Mouse (Mus musculus) intestine, embryonic 15.5 days (tissue): ENCODE data around the gene Trim72. TPM values are rescaled to one million over a fixed set of nuclear protein-coding genes. Genes with fewer than 3 reads are reported as not detected.
A peak's percentile ranks its signal among the peaks of the same experiment; 100 is the strongest.
"Not testable (repeated sequence)": the region's sequence is repeated elsewhere in the genome, so short reads cannot be mapped to it uniquely, and the experiment has no call there.

Experiments
- ATAC-seq: fragments of 200-750 bp; cut with Nextera tagmentation; 2 replicates; pipeline ENCODE4 v1.8.0; 2017; ENCODE audit warnings: moderate TSS enrichment, moderate library complexity
- H3K27ac ChIP-seq: fragments of 300-500 bp; sonication (generic); 2 replicates; pipeline ENCODE4 v1.5.1; 2015; ENCODE audit warnings: mild to moderate bottlenecking, inconsistent platforms
- H3K27me3 ChIP-seq: fragments of 300-500 bp; sonication (generic); replicated peaks from 2 replicates; pipeline ENCODE4 v1.6.1; 2015; ENCODE audit warnings: inconsistent platforms
- H3K36me3 ChIP-seq: fragments of 300-500 bp; sonication (generic); 2 replicates; pipeline ENCODE4 v1.6.1; 2015; ENCODE audit warnings: inconsistent platforms
- H3K4me1 ChIP-seq: fragments of 300-500 bp; sonication (generic); replicated peaks from 2 replicates; pipeline ENCODE4 v1.6.1; 2015; ENCODE audit warnings: inconsistent platforms
- H3K4me2 ChIP-seq: fragments of 300-500 bp; sonication (generic); replicated peaks from 2 replicates; pipeline ENCODE4 v1.6.1; 2015; ENCODE audit warnings: mild to moderate bottlenecking, inconsistent platforms
- H3K4me3 ChIP-seq: fragments of 300-500 bp; sonication (generic); replicated peaks from 2 replicates; pipeline ENCODE4 v1.5.1; 2015; ENCODE audit warnings: inconsistent platforms
- H3K9ac ChIP-seq: fragments of 300-500 bp; sonication (generic); 2 replicates; pipeline ENCODE4 v1.6.1; 2015; ENCODE audit warnings: inconsistent platforms
- H3K9me3 ChIP-seq: fragments of 300-500 bp; sonication (generic); 2 replicates; pipeline ENCODE4 v1.6.1; 2016; ENCODE audit warnings: inconsistent platforms
- WGBS: fragments of 180-500 bp; shearing (Covaris S2); methylation state at CpG from one replicate; pipeline ENCODE4 v1.1.7; 2015; 5-methylcytosine and 5-hydroxymethylcytosine counted together
- polyA plus RNA-seq: library from polyadenylated mRNA; unstranded; fragments of >200 nt; fragmentation: Nextera tagmentation; extraction: Ambion mirVana; gene quantifications from 2 replicates; pipeline ENCODE4 v1.2.1, GENCODE M21; 2015

Trim72 gene
- polyA plus RNA-seq, 1 experiment from 2014 or later: 0.53 TPM

DNA sequence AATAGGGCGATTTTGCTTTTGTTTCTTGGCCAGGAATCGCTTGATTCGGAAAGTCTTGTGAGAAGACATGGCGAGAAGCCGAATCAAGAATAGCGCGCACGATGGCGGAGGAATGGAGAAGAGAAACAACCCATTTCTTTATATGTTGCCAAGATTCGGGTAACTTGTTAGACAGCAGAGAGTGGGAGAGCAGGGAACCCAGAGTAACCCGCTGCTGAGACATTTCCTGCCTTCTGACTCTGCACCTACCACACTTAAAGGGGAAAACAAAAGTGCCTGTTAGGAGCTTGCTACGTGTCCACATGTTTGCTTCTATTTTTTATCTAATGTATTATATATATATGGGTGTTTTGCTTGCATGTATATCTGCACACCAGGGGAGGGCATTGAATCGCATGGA is 9.4 kb downstream of the Trim72 start:
- H3K9me3 ChIP-seq: no peaks in the 10 kb centered on the region
- WGBS: 90% methylated on average over 13 of the region's 13 CpGs
- H3K27me3 ChIP-seq: no peaks in the 10 kb centered on the region
- no peaks in the 10 kb centered on the region for H3K36me3 ChIP-seq
- no peak overlapping the region for H3K27ac ChIP-seq
- 0 out of 2 replicates have a peak, but pooled peaks cover 2% of the 10 kb centered on the region for H3K4me1 ChIP-seq
- no peak overlapping the region for H3K9ac ChIP-seq
- H3K4me3 ChIP-seq: no peak overlapping the region
- H3K4me2 ChIP-seq: no peak overlapping the region
- no peak for ATAC-seq

DNA sequence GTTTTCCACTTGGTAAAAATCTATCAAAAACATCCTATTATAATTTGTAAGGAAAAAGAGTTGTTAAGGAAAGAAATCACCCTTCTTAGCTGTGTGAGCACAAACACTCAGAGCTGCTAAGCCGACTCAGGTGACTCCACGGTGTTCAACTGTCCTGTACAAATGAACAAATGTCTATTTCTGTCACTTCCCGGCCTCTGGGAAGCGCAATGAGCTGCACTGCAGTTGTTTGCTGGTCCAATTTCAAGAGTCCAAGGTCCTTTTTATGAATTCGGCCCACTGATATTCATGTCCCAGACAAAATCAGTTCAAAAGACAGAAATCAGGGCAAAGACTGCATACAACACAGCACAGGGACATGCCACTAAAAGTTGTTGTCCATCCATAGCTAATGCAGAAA is 12.4 kb downstream of the Trim72 start:
- H3K27ac ChIP-seq, H3K9me3 ChIP-seq, ATAC-seq, H3K4me2 ChIP-seq, H3K27me3 ChIP-seq, H3K4me1 ChIP-seq, H3K4me3 ChIP-seq, H3K36me3 ChIP-seq, H3K9ac ChIP-seq: not testable (repeated sequence)
- 58% methylated on average over 5 of the region's 5 CpGs for WGBS

DNA sequence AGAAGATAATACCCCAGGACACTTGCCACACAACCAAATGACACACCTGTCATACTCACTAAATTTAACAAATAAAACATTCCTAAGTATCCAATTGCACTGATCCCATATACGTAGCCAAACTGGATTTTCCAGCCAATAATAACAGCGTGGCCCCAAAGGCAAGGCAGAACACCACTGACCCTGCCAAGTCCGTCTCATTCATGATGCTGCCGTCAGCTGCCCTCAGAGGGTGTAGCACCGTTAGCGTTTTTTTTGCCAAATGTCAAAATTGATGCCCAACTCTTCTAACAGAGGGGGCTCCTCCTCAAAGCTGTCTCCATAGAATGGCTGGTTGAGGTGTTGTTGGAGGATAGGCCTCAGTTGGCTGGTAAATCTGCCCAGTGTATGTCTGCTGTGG is 12.9 kb downstream of the Trim72 start:
- H3K9me3 ChIP-seq: no peaks in the 10 kb centered on the region
- no peak overlapping the region for H3K27ac ChIP-seq
- H3K27me3 ChIP-seq: no peaks in the 10 kb centered on the region
- H3K4me1 ChIP-seq: no peaks in the 10 kb centered on the region
- no peaks in the 10 kb centered on the region for H3K36me3 ChIP-seq
- no peak overlapping the region for H3K4me3 ChIP-seq
- H3K9ac ChIP-seq: no peak overlapping the region
- ATAC-seq: no peak
- H3K4me2 ChIP-seq: no peak overlapping the region
- 73% methylated on average over 6 of the region's 6 CpGs for WGBS

DNA sequence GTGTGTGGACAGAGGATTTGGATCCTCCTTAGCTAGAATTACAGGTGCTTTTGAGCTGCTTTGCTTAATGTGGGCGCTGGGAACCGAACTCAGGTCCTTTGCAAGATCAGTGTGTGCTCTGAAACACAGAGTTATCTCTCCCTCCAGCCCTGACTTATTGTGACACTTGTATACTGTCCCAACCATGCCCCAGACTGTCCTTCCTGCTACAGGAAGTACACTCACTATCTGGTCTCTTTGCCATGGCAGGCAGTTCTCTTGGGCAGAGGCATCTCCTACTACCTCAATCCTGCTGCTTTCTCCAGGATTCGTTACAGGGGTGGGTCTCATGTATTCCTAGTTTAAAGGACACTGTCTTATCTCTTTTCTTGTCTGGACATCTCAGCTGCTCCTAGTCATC is 14.5 kb downstream of the Trim72 start:
- 87% methylated on average over 3 of the region's 3 CpGs for WGBS
- no peaks in the 10 kb centered on the region for H3K4me1 ChIP-seq
- no peak overlapping the region for H3K27ac ChIP-seq
- no peak overlapping the region for H3K9ac ChIP-seq
- ATAC-seq: no peak
- no peak overlapping the region for H3K4me2 ChIP-seq
- no peaks in the 10 kb centered on the region for H3K27me3 ChIP-seq
- no peaks in the 10 kb centered on the region for H3K36me3 ChIP-seq
- no peaks in the 10 kb centered on the region for H3K9me3 ChIP-seq
- H3K4me3 ChIP-seq: no peak overlapping the region

DNA sequence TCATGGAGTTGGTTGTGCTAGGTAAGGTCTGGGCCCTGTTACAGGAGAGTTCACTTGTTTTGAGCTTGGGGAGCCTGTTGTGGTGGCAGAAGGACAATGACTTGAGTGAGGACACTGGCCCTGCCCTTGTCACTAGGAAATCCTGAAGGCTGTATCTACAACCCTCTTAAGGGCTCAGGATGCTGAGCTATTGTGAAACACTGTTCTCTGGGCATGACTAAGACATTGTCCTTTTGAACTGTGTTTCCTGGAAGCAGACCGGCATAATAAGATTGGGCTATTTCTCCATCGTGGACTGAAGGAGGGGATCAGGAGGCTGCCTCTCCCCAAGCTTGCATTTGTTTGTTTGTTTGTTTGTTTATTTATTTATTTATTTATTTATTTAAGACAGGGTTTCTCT is 15.4 kb downstream of the Trim72 start:
- H3K9ac ChIP-seq: no peak overlapping the region
- H3K27ac ChIP-seq: no peak overlapping the region
- H3K4me1 ChIP-seq: no peaks in the 10 kb centered on the region
- H3K4me3 ChIP-seq: no peak overlapping the region
- no peaks in the 10 kb centered on the region for H3K36me3 ChIP-seq
- no peaks in the 10 kb centered on the region for H3K27me3 ChIP-seq
- WGBS: 65% methylated on average over 2 of the region's 2 CpGs
- no peak overlapping the region for H3K4me2 ChIP-seq
- H3K9me3 ChIP-seq: no peaks in the 10 kb centered on the region
- peak; percentile 77 for ATAC-seq

DNA sequence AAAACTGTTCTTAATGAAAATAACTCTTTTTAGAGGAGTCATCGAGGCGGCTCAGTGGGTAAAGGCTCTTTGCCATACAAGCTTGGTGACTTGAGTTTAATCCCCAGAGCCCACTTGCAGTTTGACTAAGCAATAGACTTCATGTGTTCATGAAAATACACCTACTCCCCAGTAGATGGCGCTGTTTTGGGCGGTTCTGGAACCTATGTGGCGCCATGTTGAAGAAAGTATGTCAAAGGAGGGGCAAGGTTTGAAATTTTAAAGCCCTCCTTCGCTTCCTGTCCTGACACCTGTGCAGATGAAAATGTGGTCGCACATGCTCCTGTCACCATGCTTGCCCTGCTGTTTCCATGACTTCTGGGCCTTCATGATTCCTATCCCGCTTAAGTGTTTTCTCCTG is 19.2 kb downstream of the Trim72 start:
- Histone ChIP-seq H3K36me3 (no peaks in the 10 kb centered on the region), H3K27me3 (no peaks in the 10 kb centered on the region), H3K9ac (no peak overlapping the region), H3K4me1 (no peaks in the 10 kb centered on the region), H3K9me3 (no peaks in the 10 kb centered on the region), H3K27ac (no peak overlapping the region), H3K4me2 (no peak overlapping the region), H3K4me3 (no peak overlapping the region)
- no peak for ATAC-seq
- 63% methylated on average over 8 of the region's 8 CpGs for WGBS

DNA sequence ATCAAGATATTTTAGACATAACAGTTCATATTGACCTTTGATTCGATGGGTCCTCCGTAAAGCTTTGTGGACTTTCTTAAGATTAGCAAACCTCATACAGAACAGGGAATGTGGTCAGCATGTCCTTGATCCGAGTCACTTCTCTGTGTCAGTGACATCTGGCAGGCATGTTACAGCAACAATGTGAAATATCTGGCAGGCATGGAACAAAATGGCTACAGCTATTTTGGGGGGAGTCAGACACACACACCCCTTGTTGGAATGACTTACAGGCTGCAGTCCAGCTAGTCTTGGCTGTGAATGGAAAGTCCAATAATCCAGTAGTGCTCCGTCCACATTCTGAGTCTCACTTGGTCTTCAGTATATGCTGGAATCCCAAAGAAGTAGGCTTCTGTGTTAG is 19.8 kb downstream of the Trim72 start:
- Histone ChIP-seq H3K36me3 (no peaks in the 10 kb centered on the region), H3K4me2 (no peak overlapping the region), H3K9me3 (no peaks in the 10 kb centered on the region), H3K4me1 (no peaks in the 10 kb centered on the region), H3K27me3 (no peaks in the 10 kb centered on the region), H3K9ac (no peak overlapping the region), H3K4me3 (no peak overlapping the region), H3K27ac (no peak overlapping the region)
- 89% methylated on average over 4 of the region's 4 CpGs for WGBS
- no peak for ATAC-seq

DNA sequence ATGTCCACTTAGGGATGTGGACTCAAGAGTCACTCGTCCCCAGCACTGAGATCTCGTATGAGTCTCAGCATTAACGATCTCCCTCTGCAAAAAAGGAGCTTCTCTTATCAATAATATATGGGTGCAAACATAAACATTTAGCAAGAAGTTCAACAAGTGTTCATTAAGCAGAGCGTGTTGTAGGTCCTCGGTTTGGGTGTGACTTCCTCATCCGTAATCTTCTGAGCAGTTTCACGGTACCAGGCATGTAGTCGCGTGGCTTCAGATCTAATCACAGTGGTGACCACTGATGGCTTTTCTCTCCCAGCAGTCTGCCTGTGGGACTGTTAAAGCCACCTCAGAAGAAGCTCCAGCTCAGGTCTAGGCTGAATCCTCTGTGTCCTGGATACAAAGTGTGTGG is 20.6 kb downstream of the Trim72 start:
- 87% methylated on average over 9 of the region's 9 CpGs for WGBS
- no peak overlapping the region for H3K9ac ChIP-seq
- no peak overlapping the region for H3K4me3 ChIP-seq
- no peaks in the 10 kb centered on the region for H3K36me3 ChIP-seq
- H3K9me3 ChIP-seq: no peaks in the 10 kb centered on the region
- H3K27me3 ChIP-seq: no peaks in the 10 kb centered on the region
- no peak overlapping the region for H3K4me2 ChIP-seq
- H3K4me1 ChIP-seq: no peaks in the 10 kb centered on the region
- no peak overlapping the region for H3K27ac ChIP-seq
- no peak for ATAC-seq

DNA sequence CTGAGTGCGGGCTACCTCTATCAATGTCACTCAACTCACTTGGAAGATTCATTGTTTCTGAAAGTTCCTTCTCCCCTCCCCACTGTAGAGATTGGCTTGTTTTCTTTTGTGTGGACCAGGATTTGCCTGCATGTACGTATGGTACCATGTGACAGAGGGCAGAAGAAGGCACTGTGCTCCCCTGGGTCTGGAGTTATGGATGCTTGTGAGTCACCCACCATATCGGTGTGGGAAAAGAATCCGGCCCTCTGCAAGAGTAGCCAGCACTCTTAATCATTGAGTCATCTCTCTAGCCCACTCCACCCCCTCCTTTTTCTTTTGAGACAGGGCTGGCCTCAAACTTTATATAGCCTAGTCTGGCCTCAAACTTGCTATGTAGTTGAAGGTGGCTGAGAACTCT is 21.2 kb downstream of the Trim72 start:
- Histone ChIP-seq H3K9ac (no peak overlapping the region), H3K27ac (no peak overlapping the region), H3K36me3 (no peaks in the 10 kb centered on the region), H3K27me3 (no peaks in the 10 kb centered on the region), H3K4me3 (no peak overlapping the region), H3K4me1 (no peaks in the 10 kb centered on the region), H3K9me3 (no peaks in the 10 kb centered on the region), H3K4me2 (no peak overlapping the region)
- WGBS: 79% methylated on average over 4 of the region's 4 CpGs
- ATAC-seq: no peak

DNA sequence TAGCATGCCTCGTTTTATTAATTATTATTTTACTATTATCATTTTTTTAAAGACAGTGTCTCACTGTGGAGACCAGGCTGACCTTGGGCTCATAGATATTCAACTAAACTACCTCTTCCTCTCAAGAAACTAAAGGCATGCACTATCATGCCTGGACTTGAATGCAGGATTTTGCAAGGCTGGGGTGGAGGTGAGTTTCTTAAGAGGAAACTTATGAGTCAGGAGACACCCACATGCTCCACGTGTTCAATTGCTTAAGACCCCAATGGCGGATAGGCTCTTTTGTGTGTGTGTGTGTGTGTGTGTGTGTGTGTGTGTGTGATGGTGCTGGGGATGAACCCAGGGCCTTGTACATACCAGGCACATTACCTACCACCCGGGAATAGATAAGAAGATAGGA is 21.6 kb downstream of the Trim72 start:
- no peak overlapping the region for H3K9ac ChIP-seq
- H3K4me2 ChIP-seq: no peak overlapping the region
- H3K4me1 ChIP-seq: no peaks in the 10 kb centered on the region
- WGBS: 79% methylated on average over 4 of the region's 4 CpGs
- ATAC-seq: no peak
- no peak overlapping the region for H3K27ac ChIP-seq
- H3K4me3 ChIP-seq: no peak overlapping the region
- H3K9me3 ChIP-seq: no peaks in the 10 kb centered on the region
- no peaks in the 10 kb centered on the region for H3K27me3 ChIP-seq
- H3K36me3 ChIP-seq: no peaks in the 10 kb centered on the region

DNA sequence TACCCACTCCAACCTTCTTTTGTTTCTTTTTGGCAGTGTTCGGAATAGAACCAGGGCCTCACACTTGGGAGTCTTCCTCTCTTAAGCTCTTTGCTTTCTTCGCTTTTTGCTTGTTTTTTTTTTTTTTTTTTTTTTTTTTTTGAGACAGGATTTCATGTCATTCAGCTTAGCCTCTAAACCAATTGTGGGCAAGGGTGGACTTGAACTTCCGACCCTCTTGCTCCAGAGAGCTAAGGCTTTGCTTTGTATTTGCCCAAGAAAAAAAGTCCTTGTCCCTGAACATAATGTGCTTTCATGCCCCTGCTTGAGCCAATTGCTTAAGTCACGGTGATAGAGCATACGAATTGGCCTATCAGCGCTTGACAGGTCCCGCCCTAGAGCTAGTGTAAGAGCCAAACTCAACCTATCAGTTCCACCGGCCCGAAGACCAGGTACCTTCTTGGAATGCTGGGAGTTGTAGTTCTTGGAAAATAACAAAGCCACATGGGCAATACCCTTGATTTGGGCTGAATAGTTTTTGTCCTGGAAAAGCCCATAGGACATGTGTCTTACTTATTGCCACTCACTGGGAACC is 27.7 kb downstream of the Trim72 start:
- Histone ChIP-seq H3K27me3 (no peaks in the 10 kb centered on the region), H3K9ac (no peak overlapping the region), H3K27ac (peak overlapping the region; percentile 64), H3K4me2 (peak overlapping the region; percentile 33), H3K9me3 (no peaks in the 10 kb centered on the region), H3K36me3 (no peaks in the 10 kb centered on the region), H3K4me3 (no peak overlapping the region), H3K4me1 (no peaks in the 10 kb centered on the region)
- 41% methylated on average over 9 of the region's 9 CpGs for WGBS
- peak; percentile 81 for ATAC-seq

DNA sequence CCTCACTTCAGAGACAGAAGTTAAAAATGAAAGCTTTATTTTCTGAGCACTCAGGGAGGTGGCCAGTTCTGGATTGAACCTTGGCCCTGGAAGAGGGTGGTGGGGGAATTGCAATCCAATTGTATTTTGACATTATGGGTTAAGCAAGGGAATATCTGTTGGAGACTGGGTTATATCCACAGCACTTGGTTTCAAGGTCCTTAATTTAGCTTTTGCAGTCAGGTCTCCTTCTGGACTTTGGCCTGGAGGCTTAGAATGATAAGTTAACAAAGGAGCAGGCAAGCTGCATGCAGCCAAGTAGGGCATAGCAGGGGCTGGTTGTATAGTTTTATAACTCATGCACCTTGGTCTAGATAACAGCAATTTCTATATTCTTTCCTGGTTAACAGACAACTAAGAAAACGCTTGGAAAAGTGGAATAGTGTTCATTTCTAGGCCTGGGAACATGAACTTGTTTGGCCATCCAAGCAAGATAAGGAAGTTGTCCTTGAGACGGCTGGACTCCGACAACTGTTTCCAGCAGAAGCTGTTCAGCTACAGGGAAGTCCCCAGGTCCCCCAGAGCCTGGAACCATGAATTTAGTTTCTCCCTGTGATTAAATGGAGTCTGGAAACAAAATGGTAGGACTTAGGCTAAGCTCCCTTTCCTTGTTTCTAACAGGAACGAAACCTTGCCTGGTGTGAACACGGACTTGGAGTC is 28.7 kb downstream of the Trim72 start:
- Histone ChIP-seq H3K27me3 (no peaks in the 10 kb centered on the region), H3K36me3 (no peaks in the 10 kb centered on the region), H3K4me2 (peak overlapping the region; percentile 33), H3K4me3 (no peak overlapping the region), H3K4me1 (no peaks in the 10 kb centered on the region), H3K9ac (no peak overlapping the region), H3K27ac (peak overlapping the region; percentile 80), H3K9me3 (no peaks in the 10 kb centered on the region)
- peak; percentile 92 for ATAC-seq
- 59% methylated on average over 5 of the region's 5 CpGs for WGBS

DNA sequence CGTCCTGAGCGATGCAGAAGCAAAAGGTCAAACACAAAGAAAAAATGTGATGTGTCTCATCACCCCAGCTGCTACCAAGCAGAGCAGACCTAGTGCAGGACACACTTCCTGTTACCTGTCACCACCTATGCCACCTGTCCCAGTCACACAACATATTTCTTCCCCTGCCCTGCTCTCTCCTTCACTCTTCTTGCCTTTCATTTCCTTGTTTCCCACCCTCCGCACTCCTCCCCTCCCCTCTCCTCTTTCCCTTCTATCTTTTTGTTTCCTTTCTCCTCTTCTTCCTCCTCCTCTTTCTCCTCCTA is 29.2 kb downstream of the Trim72 start:
- H3K9ac ChIP-seq: no peak overlapping the region
- no peaks in the 10 kb centered on the region for H3K36me3 ChIP-seq
- H3K4me1 ChIP-seq: no peaks in the 10 kb centered on the region
- H3K9me3 ChIP-seq: no peaks in the 10 kb centered on the region
- 80% methylated on average over 3 of the region's 3 CpGs for WGBS
- no peaks in the 10 kb centered on the region for H3K27me3 ChIP-seq
- peak overlapping the region; percentile 80 for H3K27ac ChIP-seq
- H3K4me2 ChIP-seq: no peak overlapping the region; the same call in 1 of the 2 replicates
- ATAC-seq: peak; percentile 49
- H3K4me3 ChIP-seq: no peak overlapping the region
